ENCODE assay signal across 7 mouse cellular contexts in genomic region chr7:25688810-25689586, GRCm38 (mm10). TPM values are rescaled to one million over a fixed set of nuclear protein-coding genes. Genes with fewer than 3 reads are reported as not detected.
DNase-seq lines count a peak whose midpoint lies in the region; TF ChIP-seq lines count a peak whose summit lies in the region.

No protein-coding gene starts in this region.

- H3K27me3 ChIP-seq in small intestine, adult 2 months (ENCODE audit: control insufficient read depth, insufficient read depth, low read length): no peaks in the 10 kb centered on the region

- H3K4me1 ChIP-seq in small intestine, adult 2 months (ENCODE audit: control insufficient read depth, insufficient read depth, insufficient read length, low read length): peaks cover 3% of the 10 kb centered on the region

- no peak for TF ChIP-seq CTCF in small intestine, adult 2 months (IDR thresholded peaks at IDR 0.05; ENCODE audit: extremely low read depth, insufficient read length, insufficient replicate concordance, low read depth, low read length)

- no peaks in the 10 kb centered on the region for H3K36me3 ChIP-seq in small intestine, adult 2 months (ENCODE audit: control insufficient read depth, insufficient read depth, low read length)

- DNase-seq in R1 (ENCODE audit: low read depth, low spot score): peak; percentile 88
- DNase-seq in embryo, embryonic 10 days (ENCODE audit: low spot score): peak; percentile 74
- peak; percentile 85 for DNase-seq in heart, adult 8-10 months (ENCODE audit: low spot score)
- DNase-seq in kidney, adult 8-10 months: peak; percentile 71
- peak; percentile 82 for DNase-seq in lung, postnatal 14 days
- DNase-seq in right cerebral cortex, postnatal 36 days (ENCODE audit: low spot score in 2 of 2): no peak

- peak overlapping the region; percentile 70 for H3K4me3 ChIP-seq in small intestine, adult 2 months (ENCODE audit: low read depth, low read length)

- peak overlapping the region; percentile 4 for H3K27ac ChIP-seq in small intestine, adult 2 months (ENCODE audit: insufficient read depth, low read depth, low read length)

- TF ChIP-seq POLR2A in small intestine, adult 2 months (IDR thresholded peaks at IDR 0.05; ENCODE audit: low read depth, low read length): peak; percentile 22; the same call in 1 of the 2 replicates

- WGBS in small intestine, adult 2 months: under 1% methylated on average over 52 of the region's 52 CpGs

RNA-seq across cellular contexts. Expression of gene Tgfb1, which starts 2.2 kb away (rescaled TPM):
- 10 to 100 TPM; 17.5 to 24.9 (median 23.9) TPM for total RNA-seq in heart, adult 8-10 months (2022)
- polyA plus RNA-seq in small intestine, adult 2 months (2012; rRNA removed): 20.8 and 24.4 TPM in 2 replicates

RNA-seq across cellular contexts. Expression of gene B9d2, which starts 8.4 kb away (rescaled TPM):
- 10 to 100 TPM; 10.1 to 12.8 (median 11.9) TPM for total RNA-seq in heart, adult 8-10 months (2022)
- 21.8 and 33.2 TPM in 2 replicates for polyA plus RNA-seq in small intestine, adult 2 months (2012; rRNA removed)

RNA-seq across cellular contexts. Expression of gene Tmem91, which starts 14.0 kb away (rescaled TPM):
- not detected for total RNA-seq in heart, adult 8-10 months (2022)
- 0.23 and 0.25 TPM in 2 replicates for polyA plus RNA-seq in small intestine, adult 2 months (2012; rRNA removed)

RNA-seq across cellular contexts. Expression of gene Ccdc97, which starts 29.9 kb away (rescaled TPM):
- 10 to 100 TPM; 56.7 to 62.0 (median 58.8) TPM for total RNA-seq in heart, adult 8-10 months (2022)
- 43.6 and 72.4 TPM in 2 replicates for polyA plus RNA-seq in small intestine, adult 2 months (2012; rRNA removed)

RNA-seq across cellular contexts. Expression of gene Exosc5, which starts 30.0 kb away (rescaled TPM):
- 10 to 100 TPM; 17.5 to 20.4 (median 19.3) TPM for total RNA-seq in heart, adult 8-10 months (2022)
- 31.7 and 64.7 TPM in 2 replicates for polyA plus RNA-seq in small intestine, adult 2 months (2012; rRNA removed)

Comparison
In these comparisons a context has a peak if more than half of its experiments do, and no peak if none do; other contexts are left out.
1. DNase-seq: peak in R1 (single experiment), embryo, embryonic 10 days (single experiment), heart, adult 8-10 months (single experiment), kidney, adult 8-10 months (2 of 2) and lung, postnatal 14 days (single experiment); none in right cerebral cortex, postnatal 36 days (0 of 2).